Mouse (Mus musculus) megakaryocyte, embryonic 14.5 days (primary cell): ENCODE measurements around the gene Gm29866. TPM values are rescaled to one million over a fixed set of nuclear protein-coding genes. Genes with fewer than 3 reads are reported as not detected.
"Not testable (repeated sequence)": the region's sequence is repeated elsewhere in the genome, so short reads cannot be mapped to it uniquely, and the experiment has no call there.

ENCODE experiments used
- H3K27me3 ChIP-seq: replicated peaks from 2 replicates; pipeline ENCODE3; 2012; ENCODE audit warnings: inconsistent platforms
- H3K36me3 ChIP-seq: replicated peaks from 2 replicates; pipeline ENCODE3; 2012; ENCODE audit warnings: low read length, inconsistent platforms, mixed read lengths
- H3K4me1 ChIP-seq: 2 replicates; pipeline ENCODE4 v1.6.1; 2012; ENCODE audit warnings: inconsistent platforms
- H3K4me3 ChIP-seq: replicated peaks from 2 replicates; pipeline ENCODE3; 2012; ENCODE audit warnings: moderate library complexity, mild to moderate bottlenecking, inconsistent platforms
- H3K9me3 ChIP-seq: 2 replicates; pipeline ENCODE4 v1.6.1; 2012; ENCODE audit warnings: inconsistent platforms
- polyA plus RNA-seq: library from polyadenylated mRNA; stranded (reverse); fragments of >175 nt; gene quantifications from 2 replicates; pipeline ENCODE4 v1.2.3, GENCODE M21; 2012; ENCODE audit warnings: low replicate concordance; ENCODE audit not compliant: insufficient read depth

The Gm29866 gene
- polyA plus RNA-seq, result not detected in 2 replicates

GRCm38 (mm10) chrY:20993557-20993956 is at the start of gene Gm29866:
Gene Gm29866, minus strand, starts transcription at chrY:20993657.
- not testable (repeated sequence) for H3K36me3 ChIP-seq, H3K4me1 ChIP-seq, H3K4me3 ChIP-seq, H3K27me3 ChIP-seq, H3K9me3 ChIP-seq

Other genes with a start within 250 kb of the Gm29866 start
- gene Gm20909, start 170.9 kb upstream of the Gm29866 start, polyA plus RNA-seq, result not detected in 2 replicates
- gene Gm20865, start 247.9 kb upstream of the Gm29866 start, polyA plus RNA-seq, result not detected in 2 replicates